Mouse (Mus musculus): ENCODE data around the gene Dhcr24.

- TF ChIP-seq POLR2A (IDR thresholded peaks at IDR 0.05; ENCODE audit: control insufficient read depth, low read depth, low read length) (no peak), CTCF (IDR thresholded peaks at IDR 0.05; ENCODE audit: control insufficient read depth, insufficient read depth, insufficient replicate concordance, low read depth, low read length) (no peak)
These were observed 47.1 kb downstream of the Dhcr24 start for GRCm38 (mm10) chr4:106607905-106608304.

Data from testis, adult 2 months (tissue).